Mouse (Mus musculus) heart, postnatal 0 days (tissue): ENCODE results near the gene U2af1l4. TPM values are rescaled to one million over a fixed set of nuclear protein-coding genes. Genes with fewer than 3 reads are reported as not detected.

Experiments used
- ATAC-seq: fragments of 200-750 bp; cut with Nextera tagmentation; 2 replicates; pipeline ENCODE4 v1.8.0; 2017; ENCODE audit warnings: low read depth, moderate number of reproducible peaks, moderate library complexity; ENCODE audit not compliant: insufficient read depth
- DNase-seq: peaks from one replicate; pipeline ENCODE4 v3.0.0-alpha.2; 2016; ENCODE audit warnings: low spot score
- H3K27ac ChIP-seq: fragments of 300-500 bp; sonication (generic); 2 replicates; pipeline ENCODE4 v1.5.1; 2014; ENCODE audit warnings: low read depth, mild to moderate bottlenecking
- H3K27me3 ChIP-seq: fragments of 300-500 bp; sonication (generic); 2 replicates; pipeline ENCODE4 v1.6.1; 2014; ENCODE audit warnings: low read length, mixed read lengths; ENCODE audit not compliant: control insufficient read depth, insufficient read depth
- H3K36me3 ChIP-seq: fragments of 300-500 bp; sonication (generic); replicated peaks from 2 replicates; pipeline ENCODE4 v1.6.1; 2014; ENCODE audit warnings: low read length, mixed read lengths; ENCODE audit not compliant: control insufficient read depth, insufficient read depth
- H3K4me1 ChIP-seq: fragments of 300-500 bp; sonication (generic); 2 replicates; pipeline ENCODE4 v1.6.1; 2014; ENCODE audit warnings: antibody characterized with exemption; ENCODE audit not compliant: control insufficient read depth, insufficient read depth
- H3K4me2 ChIP-seq: fragments of 300-500 bp; sonication (generic); 2 replicates; pipeline ENCODE4 v1.6.1; 2014; ENCODE audit warnings: low read depth, mild to moderate bottlenecking, low read length, moderate library complexity
- H3K4me3 ChIP-seq: fragments of 300-500 bp; sonication (generic); 2 replicates; pipeline ENCODE4 v1.5.1; 2014; ENCODE audit warnings: low read depth, low read length
- H3K9ac ChIP-seq: fragments of 300-500 bp; sonication (generic); replicated peaks from 2 replicates; pipeline ENCODE4 v1.6.1; 2014; ENCODE audit warnings: low read depth, low read length, mixed read lengths
- H3K9me3 ChIP-seq: fragments of 300-500 bp; sonication (generic); replicated peaks from 2 replicates; pipeline ENCODE4 v1.6.1; 2016; ENCODE audit warnings: low read length; ENCODE audit not compliant: control insufficient read depth
- CTCF ChIP-seq: IDR thresholded peaks from 2 replicates; pipeline ENCODE4 v1.5.1; 2016; ENCODE audit warnings: antibody characterized with exemption, control low read depth, low read depth
- EP300 ChIP-seq: IDR thresholded peaks from 2 replicates; pipeline ENCODE4 v1.6.1; 2016; ENCODE audit warnings: antibody characterized with exemption, low read depth
- whole genome bisulfite sequencing: fragments of 180-500 bp; shearing (Covaris S2); extraction: QIAGEN DNeasy Blood & Tissue Kit; methylation state at CpG from one replicate; pipeline ENCODE4 v1.1.7; 2014; 5-methylcytosine and 5-hydroxymethylcytosine counted together
- polyA plus RNA-seq: library from polyadenylated mRNA; unstranded; fragments of >200 nt; fragmentation: Nextera tagmentation; extraction: Ambion mirVana; gene quantifications from 2 replicates; pipeline ENCODE4 v1.2.1, GENCODE M21; 2015
- total RNA-seq: library from RNA; depleted of rRNA; stranded (reverse); fragments of >200 nt; gene quantifications from 2 replicates; pipeline ENCODE4 v1.2.3, GENCODE M21; 2014; ENCODE audit warnings: low replicate concordance

U2af1l4 gene
- total and polyA plus RNA-seq, 2 experiments from 2014 or later, result 41.9 to 120 TPM

- Histone ChIP-seq H3K9ac (peak overlapping the region; percentile 79), H3K4me3 (peak overlapping the region; percentile 80), H3K36me3 (peaks cover 29% of the 10 kb centered on the region), H3K27me3 (no peaks in the 10 kb centered on the region), H3K4me2 (peak overlapping the region; percentile 79), H3K27ac (peak overlapping the region; percentile 97), H3K4me1 (peaks cover 16% of the 10 kb centered on the region), H3K9me3 (no peaks in the 10 kb centered on the region)
- DNase-seq, result no peak
- 79% methylated on average over 22 of the region's 22 CpGs for WGBS
- TF ChIP-seq EP300 (0 out of 2 replicates have a peak, but pooled peaks have one; percentile 27), CTCF (no peak)
- ATAC-seq, result no peak
Observed at GRCm38 (mm10) chr7:30553810-30554584, 9.1 kb upstream of the U2af1l4 start.

GRCm38 (mm10) chr7:30556894-30557536 lies 6.1 kb upstream of the U2af1l4 start:
- peaks cover 16% of the 10 kb centered on the region for H3K4me1 ChIP-seq
- peaks cover 33% of the 10 kb centered on the region for H3K36me3 ChIP-seq
- ATAC-seq (no peak), DNase-seq (no peak)
- no peak overlapping the region for H3K27ac ChIP-seq
- TF ChIP-seq EP300, result no peak
- no peak for TF ChIP-seq CTCF
- no peak overlapping the region for H3K9ac ChIP-seq
- WGBS, result 93% methylated on average over 18 of the region's 18 CpGs
- H3K4me3 ChIP-seq, result no peak overlapping the region
- H3K27me3 ChIP-seq, result no peaks in the 10 kb centered on the region
- no peak overlapping the region for H3K4me2 ChIP-seq
- no peaks in the 10 kb centered on the region for H3K9me3 ChIP-seq

GRCm38 (mm10) chr7:30557901-30558514 lies 5.1 kb upstream of the U2af1l4 start:
- no peak for TF ChIP-seq CTCF
- no peak for TF ChIP-seq EP300
- no peak for ATAC-seq
- 79% methylated on average over 13 of the region's 13 CpGs for WGBS
- peaks cover 33% of the 10 kb centered on the region for H3K36me3 ChIP-seq
- no peaks in the 10 kb centered on the region for H3K27me3 ChIP-seq
- DNase-seq, result peak; percentile 18
- peak overlapping the region; percentile 89; the same call in 1 of the 2 replicates for H3K4me2 ChIP-seq
- H3K9me3 ChIP-seq, result no peaks in the 10 kb centered on the region
- H3K27ac ChIP-seq, result peak overlapping the region; percentile 44
- H3K4me1 ChIP-seq, result peaks cover 16% of the 10 kb centered on the region
- H3K9ac ChIP-seq, result peak overlapping the region; percentile 72
- no peak overlapping the region for H3K4me3 ChIP-seq

DNA sequence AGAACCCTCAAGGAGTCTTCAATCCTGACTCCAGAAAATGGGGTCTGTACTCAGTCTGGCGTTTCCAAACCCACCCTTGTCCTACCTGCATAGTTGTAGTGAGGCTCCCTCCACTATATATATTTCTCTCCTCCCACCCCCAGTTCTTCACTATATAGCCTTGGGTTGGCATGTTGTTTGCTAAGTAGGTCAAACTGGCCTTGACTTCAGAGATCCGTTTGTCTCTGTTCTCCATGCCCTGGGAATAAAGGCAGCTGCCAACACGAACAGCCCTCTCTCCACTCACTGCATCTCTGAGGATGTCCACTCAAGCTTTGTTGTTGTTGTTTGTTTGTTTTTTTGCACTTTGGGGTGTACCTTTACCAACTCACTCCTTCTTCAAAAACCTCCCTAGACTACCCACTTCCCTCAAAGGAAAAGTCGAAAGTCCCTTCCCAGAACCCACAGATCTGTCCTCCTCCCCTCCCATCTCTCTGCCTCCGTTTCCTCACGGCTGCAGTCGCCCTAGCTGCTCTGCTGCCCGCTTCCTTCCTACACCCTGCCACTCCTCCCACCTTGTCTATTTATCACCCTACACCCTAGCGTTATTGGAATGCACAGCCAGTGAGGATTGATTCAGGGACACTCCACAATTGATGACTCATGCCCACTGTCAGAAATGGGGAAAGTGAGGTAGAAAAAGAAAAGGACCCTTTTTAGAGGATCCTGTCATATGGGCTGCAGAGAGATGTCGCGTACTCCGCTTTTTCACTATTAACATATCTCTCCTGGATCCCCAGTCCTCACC lies 4.3 kb upstream of the U2af1l4 start:
- H3K4me1 ChIP-seq, result peaks cover 17% of the 10 kb centered on the region
- H3K27me3 ChIP-seq, result no peaks in the 10 kb centered on the region
- H3K27ac ChIP-seq, result peak overlapping the region; percentile 44
- H3K9me3 ChIP-seq, result no peaks in the 10 kb centered on the region
- H3K36me3 ChIP-seq, result peaks cover 33% of the 10 kb centered on the region
- ATAC-seq (no peak), DNase-seq (no peak)
- peak overlapping the region; percentile 72 for H3K9ac ChIP-seq
- TF ChIP-seq CTCF, result no peak
- no peak for TF ChIP-seq EP300
- peak overlapping the region; percentile 89 for H3K4me2 ChIP-seq
- H3K4me3 ChIP-seq, result peak overlapping the region; percentile 66
- 13% methylated on average over 12 of the region's 12 CpGs for WGBS

- H3K27ac ChIP-seq, result peak within 1 kb of the TSS; percentile 44
- H3K27me3 ChIP-seq, result no peaks in the 10 kb centered on the region
- peak within 1 kb of the TSS; percentile 66 for H3K4me3 ChIP-seq
- peak within 1 kb of the TSS; percentile 89 for H3K4me2 ChIP-seq
- H3K4me1 ChIP-seq, result peaks cover 18% of the 10 kb centered on the region
- WGBS, result under 1% methylated on average over 20 of the region's 20 CpGs
- DNase-seq (peak; percentile 98), ATAC-seq (peak; percentile 87)
- no peaks in the 10 kb centered on the region for H3K9me3 ChIP-seq
- peak within 1 kb of the TSS; percentile 72 for H3K9ac ChIP-seq
- no peak for TF ChIP-seq CTCF
- TF ChIP-seq EP300, result no peak
- H3K36me3 ChIP-seq, result peaks cover 37% of the 10 kb centered on the region
Observed at GRCm38 (mm10) chr7:30559443-30559954, 3.6 kb upstream of the U2af1l4 start, which contains the start of gene Lin37. Gene Lin37 (minus strand): TSS chr7:30559838.
